Mouse (Mus musculus) bone marrow macrophage, adult 2 months (primary cell): ENCODE data around the gene Qpct. TPM values are rescaled to one million over a fixed set of nuclear protein-coding genes. Genes with fewer than 3 reads are reported as not detected.
"Not testable (repeated sequence)": the region's sequence is repeated elsewhere in the genome, so short reads cannot be mapped to it uniquely, and the experiment has no call there.

ENCODE experiments used
- H3K27ac ChIP-seq: 2 replicates; pipeline ENCODE4 v1.5.1; 2012; ENCODE audit warnings: low read depth, low read length; ENCODE audit not compliant: insufficient read depth
- H3K4me1 ChIP-seq: 2 replicates; pipeline ENCODE4 v1.6.1; 2012; ENCODE audit warnings: low read length; ENCODE audit not compliant: control insufficient read depth, insufficient read depth
- H3K4me3 ChIP-seq: 2 replicates; pipeline ENCODE4 v1.5.1; 2012; ENCODE audit warnings: mild to moderate bottlenecking, low read length, moderate library complexity; ENCODE audit not compliant: insufficient read depth
- CTCF ChIP-seq: IDR thresholded peaks from 2 replicates; pipeline ENCODE4 v1.5.1; 2012; ENCODE audit warnings: low read depth, mild to moderate bottlenecking, low read length, moderate library complexity
- POLR2A ChIP-seq: IDR thresholded peaks from 2 replicates; pipeline ENCODE4 v1.6.1; 2012; ENCODE audit warnings: mild to moderate bottlenecking, low read depth, low read length, borderline replicate concordance
- polyA plus RNA-seq: library from polyadenylated mRNA; stranded (reverse); fragments of >200 nt; gene quantifications from 2 replicates; pipeline ENCODE4 v1.2.4, GENCODE M21; 2012; ENCODE audit not compliant: missing spikeins, insufficient read depth, insufficient read length

The Qpct gene
- polyA plus RNA-seq, 1 experiment: 8.6 TPM

DNA sequence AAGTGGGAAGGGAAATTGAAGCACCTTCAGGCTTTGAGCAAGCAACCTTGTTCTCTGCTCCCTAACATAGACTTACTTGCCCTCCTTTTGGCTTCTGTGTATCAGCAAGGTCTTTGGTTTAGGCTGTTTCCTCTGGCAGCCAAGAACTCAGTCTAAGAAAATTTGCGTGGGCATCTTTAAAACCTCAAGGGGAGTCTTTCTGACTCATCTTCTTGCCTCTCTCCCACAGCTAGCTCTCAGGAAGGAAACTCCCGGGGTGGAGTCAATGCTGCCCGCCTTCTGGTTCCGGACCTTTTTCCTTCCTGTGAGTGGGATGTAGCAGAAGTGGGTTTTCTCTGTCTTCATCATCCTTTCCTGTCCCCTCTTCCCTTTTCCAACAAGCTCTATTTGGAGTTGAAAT, 48.2 kb downstream of the Qpct start:
- Histone ChIP-seq H3K27ac (peak overlapping the region; percentile 77), H3K4me1 (peaks cover 31% of the 10 kb centered on the region), H3K4me3 (no peak overlapping the region)
- TF ChIP-seq CTCF (no peak), POLR2A (no peak)

DNA sequence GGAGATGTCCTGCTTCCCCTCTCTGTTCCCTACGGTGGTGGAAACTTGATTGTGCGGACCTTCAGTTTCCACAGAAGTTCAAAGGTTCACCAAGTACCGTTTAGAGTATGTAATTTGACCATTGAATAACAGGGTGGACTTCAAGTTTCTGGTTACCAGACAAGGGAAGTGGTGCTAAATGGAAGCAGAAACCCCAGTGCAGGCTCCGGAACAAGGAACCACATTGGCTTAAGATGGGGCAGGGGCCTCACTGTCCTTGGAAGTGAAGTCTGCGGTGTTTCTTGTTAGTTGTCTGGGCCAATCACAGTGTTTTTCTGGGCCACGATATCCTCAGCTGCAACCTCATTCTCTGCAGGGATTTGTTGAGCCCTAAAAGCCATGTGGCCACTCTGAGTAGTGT, 56.5 kb downstream of the Qpct start:
- no peak overlapping the region for H3K27ac ChIP-seq
- no peaks in the 10 kb centered on the region for H3K4me1 ChIP-seq
- TF ChIP-seq CTCF (no peak), POLR2A (no peak)
- no peak overlapping the region for H3K4me3 ChIP-seq

DNA sequence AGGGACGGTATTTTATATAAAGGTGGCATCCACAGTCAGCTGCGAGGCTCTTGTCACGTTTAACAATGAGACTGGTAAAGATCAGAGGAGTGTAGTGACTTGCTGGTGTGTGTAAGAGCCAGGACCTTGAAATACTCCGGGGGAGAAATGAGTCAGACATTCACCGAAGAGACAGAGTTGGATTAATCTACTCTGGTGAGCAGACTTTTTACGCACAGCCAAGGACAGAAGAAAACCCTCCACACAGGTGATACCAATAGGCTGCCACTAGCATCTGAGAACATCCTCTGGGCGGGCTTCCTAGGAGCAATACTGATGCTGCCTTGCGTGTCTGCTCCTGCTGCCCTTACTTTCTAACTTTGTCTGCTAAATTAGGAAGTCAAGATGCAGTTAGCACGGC, 57.9 kb downstream of the Qpct start:
- no peaks in the 10 kb centered on the region for H3K4me1 ChIP-seq
- H3K4me3 ChIP-seq: no peak overlapping the region
- no peak overlapping the region for H3K27ac ChIP-seq
- TF ChIP-seq POLR2A: no peak
- no peak for TF ChIP-seq CTCF

DNA sequence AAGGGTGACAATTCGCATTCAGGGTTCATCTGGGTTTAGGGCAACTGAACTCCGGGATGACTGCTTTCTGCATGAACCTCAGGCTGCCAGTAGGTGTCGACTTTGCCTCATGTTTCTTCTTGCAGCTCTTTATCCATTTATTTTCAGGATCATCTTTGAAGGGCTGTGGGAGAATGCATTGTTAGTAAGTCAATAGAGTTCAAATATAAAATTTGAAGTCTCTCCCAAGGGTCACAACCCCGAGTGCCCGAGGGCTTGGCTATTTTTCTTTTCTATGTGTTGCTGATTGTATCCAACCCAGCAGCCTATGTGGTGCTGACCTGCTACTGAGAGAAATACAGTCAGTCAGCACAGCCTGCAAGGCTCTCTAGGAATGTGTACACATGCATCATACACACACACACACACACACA, 59.2 kb downstream of the Qpct start:
- Histone ChIP-seq H3K4me3 (no peak overlapping the region), H3K4me1 (no peaks in the 10 kb centered on the region), H3K27ac (no peak overlapping the region)
- TF ChIP-seq POLR2A: no peak
- peak; percentile 60 for TF ChIP-seq CTCF

DNA sequence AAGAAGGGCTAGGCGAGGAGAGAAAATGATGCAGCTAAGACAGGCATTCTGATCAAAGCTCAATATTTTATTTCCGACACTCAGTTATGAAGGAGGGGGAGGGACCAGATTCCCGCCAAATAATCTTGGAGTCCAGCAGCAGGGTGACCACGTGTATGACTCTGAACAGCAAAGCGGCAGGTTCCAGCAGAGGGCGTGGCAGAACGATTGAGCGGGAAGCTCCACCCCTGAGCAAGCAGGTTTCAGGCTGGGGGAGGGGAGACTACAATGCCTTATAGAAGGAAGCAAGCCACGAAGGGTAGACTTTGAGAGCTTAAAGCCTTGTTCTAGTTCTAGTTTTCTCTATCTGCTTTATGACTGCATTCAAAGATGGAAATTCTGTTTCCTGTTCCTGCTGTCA, 63.5 kb downstream of the Qpct start:
- not testable (repeated sequence) for H3K4me3 ChIP-seq, H3K4me1 ChIP-seq, H3K27ac ChIP-seq

DNA sequence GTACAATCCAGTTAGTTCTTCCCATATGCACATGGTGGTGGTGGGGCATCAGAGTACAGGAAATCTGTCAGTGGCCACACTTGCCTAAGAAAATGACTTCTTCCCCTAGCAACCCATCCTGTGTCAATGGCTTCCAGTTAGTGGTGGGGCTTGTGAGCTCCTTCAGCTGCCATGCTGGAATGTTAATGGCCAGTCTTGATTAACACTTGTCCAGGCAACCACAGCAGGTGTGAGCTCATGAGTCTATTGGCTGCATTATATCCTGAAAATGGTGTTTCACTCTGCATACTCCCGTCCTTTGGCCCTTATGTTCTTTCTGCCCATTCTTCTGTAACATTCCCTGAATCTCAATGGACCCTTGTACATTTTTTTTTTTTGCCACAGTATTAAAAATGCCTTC, 67.4 kb downstream of the Qpct start:
- Histone ChIP-seq H3K4me3 (no peak overlapping the region), H3K4me1 (no peaks in the 10 kb centered on the region), H3K27ac (no peak overlapping the region)
- TF ChIP-seq POLR2A (no peak), CTCF (no peak)

DNA sequence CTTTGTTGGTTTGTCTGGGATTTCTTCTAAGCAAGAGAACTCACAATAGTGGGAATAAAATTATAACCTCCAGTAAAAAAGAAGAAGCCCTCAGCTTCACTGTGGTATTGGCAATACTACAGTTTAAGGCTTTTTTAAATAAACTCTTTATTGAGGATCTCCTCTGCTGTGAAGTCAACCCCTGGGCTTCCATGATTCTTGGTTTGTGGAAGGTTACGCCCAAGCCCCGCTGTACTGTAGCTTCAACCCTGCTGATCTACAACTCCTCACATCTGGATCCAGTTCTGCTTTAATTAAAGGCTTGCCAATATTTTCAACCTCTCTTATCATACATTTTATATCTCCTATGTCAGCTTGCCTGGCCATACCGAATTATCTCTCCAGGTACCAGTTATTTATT, 68.6 kb downstream of the Qpct start:
- TF ChIP-seq POLR2A (no peak), CTCF (no peak)
- H3K4me3 ChIP-seq: no peak overlapping the region

DNA sequence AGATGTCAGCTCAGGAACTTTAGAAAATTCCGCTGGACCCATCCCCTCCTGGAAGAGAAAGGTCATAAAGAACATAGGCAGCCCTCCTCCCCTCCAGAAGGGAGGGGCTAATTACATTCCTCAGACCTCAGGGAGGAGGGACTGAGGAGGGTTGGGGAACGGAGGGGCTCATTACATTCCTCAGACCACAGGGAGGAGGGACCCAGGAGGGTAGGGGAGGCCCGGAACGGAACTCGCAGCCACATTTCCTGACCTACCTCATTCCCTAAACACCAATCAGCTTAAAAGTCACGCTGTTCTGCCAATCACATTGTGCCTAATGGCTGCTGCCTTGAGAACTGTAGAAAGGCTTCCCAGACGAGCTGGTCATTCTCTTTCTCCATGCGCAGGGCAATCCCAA, 82.0 kb downstream of the Qpct start:
- no peak for TF ChIP-seq CTCF
- TF ChIP-seq POLR2A: no peak
- no peak overlapping the region for H3K27ac ChIP-seq
- peaks cover 9% of the 10 kb centered on the region for H3K4me1 ChIP-seq
- no peak overlapping the region for H3K4me3 ChIP-seq

More for the DNA sequence above, 68.6 kb downstream of the Qpct start:
- no peak overlapping the region for H3K27ac ChIP-seq
- H3K4me1 ChIP-seq: no peaks in the 10 kb centered on the region

DNA sequence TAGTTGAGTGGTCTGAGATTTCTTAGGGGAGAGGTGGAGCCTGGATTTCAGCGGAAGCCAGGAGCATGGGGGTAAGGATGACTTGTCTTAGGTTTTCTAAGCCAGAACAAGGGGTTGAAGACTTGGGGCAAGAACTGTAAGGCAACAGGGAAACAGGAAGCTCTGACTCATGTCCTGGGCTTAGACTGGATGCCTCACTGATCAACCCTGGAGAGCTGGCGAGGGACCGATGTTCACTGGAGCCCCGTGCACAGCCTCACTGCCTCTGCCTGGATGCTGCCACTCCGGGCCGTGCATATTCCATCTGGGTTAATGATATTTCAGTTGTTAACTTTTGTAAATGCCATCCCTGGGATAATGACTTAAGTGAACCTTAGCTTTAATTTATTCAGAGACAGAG, 84.1 kb downstream of the Qpct start:
- H3K4me1 ChIP-seq: peaks cover 9% of the 10 kb centered on the region
- H3K4me3 ChIP-seq: no peak overlapping the region
- TF ChIP-seq POLR2A (no peak), CTCF (no peak)
- no peak overlapping the region for H3K27ac ChIP-seq

DNA sequence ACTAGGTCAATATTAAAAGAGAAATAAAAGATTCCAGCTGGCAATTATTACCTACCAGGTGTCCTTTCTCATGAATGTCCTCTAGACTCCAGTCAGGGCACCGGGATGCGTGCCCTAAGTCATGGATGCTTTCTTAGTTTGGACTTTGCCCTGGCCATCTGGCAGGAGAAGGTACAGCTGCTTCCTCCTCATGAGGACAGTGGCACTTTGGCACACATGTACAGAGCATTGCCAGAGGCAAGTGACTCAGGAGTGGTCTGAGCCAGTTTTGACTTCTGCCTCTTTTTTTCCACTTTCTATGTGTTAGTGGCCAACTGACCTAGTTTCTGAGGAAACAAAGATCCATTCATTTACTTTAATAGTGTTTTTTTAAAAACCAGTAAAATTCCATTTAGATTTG, 84.7 kb downstream of the Qpct start:
- no peak overlapping the region for H3K4me3 ChIP-seq
- H3K27ac ChIP-seq: no peak overlapping the region
- TF ChIP-seq POLR2A: no peak
- TF ChIP-seq CTCF: no peak
- peaks cover 9% of the 10 kb centered on the region for H3K4me1 ChIP-seq

Other genes starting within 250 kb of the Qpct start
- 16.3 and 19.6 TPM in 2 replicates for gene Heatr5b, start 216.5 kb upstream of the Qpct start, polyA plus RNA-seq
- 36.4 and 38.3 TPM in 2 replicates for gene Gpatch11, start 216.3 kb upstream of the Qpct start, polyA plus RNA-seq
- gene Eif2ak2, start 169.3 kb upstream of the Qpct start, polyA plus RNA-seq: 45.8 and 51.8 TPM in 2 replicates
- gene Sult6b1, start 144.9 kb upstream of the Qpct start, polyA plus RNA-seq: not detected in 2 replicates
- 27.6 and 31.0 TPM in 2 replicates for gene Cebpzos, start 135.4 kb upstream of the Qpct start, polyA plus RNA-seq
- gene Cebpz, start 114.8 kb upstream of the Qpct start, polyA plus RNA-seq: 20.7 and 27.8 TPM in 2 replicates
- 27.6 and 27.8 TPM in 2 replicates for gene Ndufaf7, start 114.8 kb upstream of the Qpct start, polyA plus RNA-seq
- gene Prkd3, start 31.1 kb upstream of the Qpct start, polyA plus RNA-seq: 15.4 and 17.5 TPM in 2 replicates